Mouse (Mus musculus) heart, embryonic 15.5 days (tissue): ENCODE measurements around the gene Epha1. TPM values are rescaled to one million over a fixed set of nuclear protein-coding genes. Genes with fewer than 3 reads are reported as not detected.
A peak's percentile ranks its signal among the peaks of the same experiment; 100 is the strongest.

Source experiments
- ATAC-seq: fragments of 200-750 bp; cut with Nextera tagmentation; replicated peaks from 2 replicates; pipeline ENCODE4 v1.8.0; 2017; ENCODE audit warnings: low read depth, moderate TSS enrichment; ENCODE audit not compliant: insufficient number of reproducible peaks, insufficient read depth, low FRiP score
- H3K27ac ChIP-seq: fragments of 300-500 bp; sonication (generic); 2 replicates; pipeline ENCODE4 v1.5.1; 2015; ENCODE audit warnings: mild to moderate bottlenecking, inconsistent platforms
- H3K27me3 ChIP-seq: fragments of 300-500 bp; sonication (generic); 2 replicates; pipeline ENCODE4 v1.6.1; 2015; ENCODE audit warnings: inconsistent platforms
- H3K36me3 ChIP-seq: fragments of 300-500 bp; sonication (generic); 2 replicates; pipeline ENCODE4 v1.6.1; 2015; ENCODE audit warnings: mild to moderate bottlenecking, inconsistent platforms
- H3K4me1 ChIP-seq: fragments of 300-500 bp; sonication (generic); replicated peaks from 2 replicates; pipeline ENCODE4 v1.6.1; 2015; ENCODE audit warnings: inconsistent platforms
- H3K4me2 ChIP-seq: fragments of 300-500 bp; sonication (generic); 2 replicates; pipeline ENCODE4 v1.6.1; 2015; ENCODE audit warnings: inconsistent platforms, mild to moderate bottlenecking, moderate library complexity
- H3K4me3 ChIP-seq: fragments of 300-500 bp; sonication (generic); 2 replicates; pipeline ENCODE4 v1.5.1; 2015; ENCODE audit warnings: mild to moderate bottlenecking, inconsistent platforms
- H3K9ac ChIP-seq: fragments of 300-500 bp; sonication (generic); 2 replicates; pipeline ENCODE4 v1.6.1; 2015; ENCODE audit warnings: mild to moderate bottlenecking, inconsistent platforms
- H3K9me3 ChIP-seq: fragments of 300-500 bp; sonication (generic); replicated peaks from 2 replicates; pipeline ENCODE4 v1.6.1; 2016; ENCODE audit warnings: inconsistent platforms
- WGBS: fragments of 180-500 bp; shearing (Covaris S2); methylation state at CpG from one replicate; pipeline ENCODE4 v1.1.7; 2015; ENCODE audit warnings: mixed read lengths; 5-methylcytosine and 5-hydroxymethylcytosine counted together
- polyA plus RNA-seq: library from polyadenylated mRNA; unstranded; fragments of >200 nt; fragmentation: Nextera tagmentation; extraction: Ambion mirVana; gene quantifications from 2 replicates; pipeline ENCODE4 v1.2.1, GENCODE M21; 2015

Epha1 gene
- 2.2 and 4.3 TPM in 2 replicates for polyA plus RNA-seq

GRCm38 (mm10) chr6:42372816-42373547 is at the start of gene Epha1:
TSS of gene Epha1 (minus strand) at chr6:42373268.
- Histone ChIP-seq H3K36me3 (no peaks in the 10 kb centered on the region), H3K4me3 (peak within 1 kb of the TSS; percentile 57), H3K4me1 (peaks cover 67% of the 10 kb centered on the region), H3K9me3 (no peaks in the 10 kb centered on the region), H3K27ac (peak within 1 kb of the TSS; percentile 62), H3K27me3 (no peaks in the 10 kb centered on the region), H3K9ac (peak within 1 kb of the TSS; percentile 48), H3K4me2 (peak within 1 kb of the TSS; percentile 91)
- peak; percentile 29; the same call in 1 of the 2 replicates for ATAC-seq
- WGBS: 1% methylated on average over 31 of the region's 36 CpGs

DNA sequence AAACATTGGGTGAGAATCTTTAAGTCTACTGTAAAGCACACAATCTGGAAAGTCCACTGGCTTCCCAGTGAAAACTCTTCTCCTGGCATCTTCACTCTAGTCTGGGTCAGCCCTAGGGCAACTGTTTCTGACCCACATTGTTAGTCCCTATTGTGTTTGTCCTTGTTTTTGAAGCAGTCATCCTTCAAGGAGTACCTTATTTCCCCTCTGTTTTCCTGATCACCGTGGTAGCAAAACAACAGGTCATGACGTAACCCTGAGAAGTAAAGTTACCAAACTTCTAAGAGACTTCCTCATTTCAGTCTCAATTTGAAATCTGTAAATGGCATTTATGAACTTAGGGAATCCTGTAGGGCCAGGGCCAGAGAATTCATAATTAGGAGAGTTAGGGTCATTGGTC is 48.4 kb upstream of the Epha1 start:
- Histone ChIP-seq H3K9ac (no peak overlapping the region), H3K4me2 (no peak overlapping the region), H3K36me3 (no peaks in the 10 kb centered on the region), H3K4me1 (no peaks in the 10 kb centered on the region), H3K27ac (no peak overlapping the region), H3K9me3 (no peaks in the 10 kb centered on the region), H3K27me3 (no peaks in the 10 kb centered on the region), H3K4me3 (no peak overlapping the region)
- 72% methylated on average over 2 of the region's 2 CpGs for WGBS
- ATAC-seq: no peak

DNA sequence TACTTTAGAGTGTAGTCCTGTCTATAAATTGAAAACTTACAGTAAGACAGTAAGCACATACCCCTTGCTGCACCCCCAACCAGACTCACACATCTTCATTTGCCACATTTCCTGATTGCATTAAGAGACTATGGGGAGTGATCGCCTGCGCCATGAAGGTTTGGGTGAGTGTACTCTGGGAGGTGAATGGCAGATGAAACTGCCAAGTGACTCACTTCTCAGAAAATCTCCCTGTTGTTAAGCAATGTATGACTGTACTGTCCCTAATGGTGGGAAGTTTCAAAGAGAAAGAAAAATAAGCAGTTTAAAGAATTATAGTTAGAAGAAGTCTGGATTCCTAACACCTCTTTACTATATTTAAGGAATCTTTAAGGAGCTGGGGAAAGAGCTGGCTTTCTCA is 46.4 kb upstream of the Epha1 start:
- no peak overlapping the region for H3K27ac ChIP-seq
- no peaks in the 10 kb centered on the region for H3K27me3 ChIP-seq
- no peak overlapping the region for H3K9ac ChIP-seq
- no peak for ATAC-seq
- H3K4me2 ChIP-seq: no peak overlapping the region
- no peaks in the 10 kb centered on the region for H3K9me3 ChIP-seq
- no peaks in the 10 kb centered on the region for H3K4me1 ChIP-seq
- no peak overlapping the region for H3K4me3 ChIP-seq
- H3K36me3 ChIP-seq: no peaks in the 10 kb centered on the region
- 83% methylated on average over 2 of the region's 2 CpGs for WGBS

DNA sequence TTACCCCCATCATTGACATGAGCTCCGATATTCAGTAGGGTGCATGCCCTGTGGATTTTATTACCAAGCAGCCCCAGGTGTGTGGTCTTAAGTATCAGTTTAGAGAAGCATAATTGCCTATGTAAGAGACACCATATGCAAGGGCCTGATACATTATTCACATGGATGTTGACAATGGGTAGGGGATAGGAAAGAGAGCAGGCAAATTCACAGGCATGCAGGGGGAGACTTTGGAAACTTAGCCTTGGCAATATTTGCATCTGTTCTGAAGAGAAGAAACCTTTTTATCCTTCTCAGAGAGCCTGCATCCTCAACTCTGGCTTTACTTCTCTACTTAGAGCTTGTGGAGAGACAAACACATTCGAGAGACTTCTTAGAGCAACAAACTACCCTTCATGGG is 32.1 kb upstream of the Epha1 start, which contains the start of gene Tas2r135:
TSS of gene Tas2r135 (plus strand) at position 301 of the 400 bp plus-strand sequence.
- H3K4me1 ChIP-seq: no peaks in the 10 kb centered on the region
- no peaks in the 10 kb centered on the region for H3K27me3 ChIP-seq
- WGBS: 72% methylated on average over 2 of the region's 2 CpGs
- H3K9ac ChIP-seq: no peak within 1 kb of the TSS
- ATAC-seq: no peak
- H3K9me3 ChIP-seq: no peaks in the 10 kb centered on the region
- H3K27ac ChIP-seq: no peak within 1 kb of the TSS
- H3K4me2 ChIP-seq: no peak within 1 kb of the TSS
- no peak within 1 kb of the TSS for H3K4me3 ChIP-seq
- no peaks in the 10 kb centered on the region for H3K36me3 ChIP-seq

GRCm38 (mm10) chr6:42399938-42400337 is 26.9 kb upstream of the Epha1 start, which contains the start of gene Tas2r143:
TSS of gene Tas2r143 (plus strand) at chr6:42400238.
- H3K9me3 ChIP-seq: no peaks in the 10 kb centered on the region
- H3K27me3 ChIP-seq: no peaks in the 10 kb centered on the region
- no peak within 1 kb of the TSS for H3K9ac ChIP-seq
- ATAC-seq: no peak
- no peaks in the 10 kb centered on the region for H3K36me3 ChIP-seq
- no peak within 1 kb of the TSS for H3K4me3 ChIP-seq
- no peak within 1 kb of the TSS for H3K4me2 ChIP-seq
- no peak within 1 kb of the TSS for H3K27ac ChIP-seq
- H3K4me1 ChIP-seq: peaks cover 14% of the 10 kb centered on the region
- 79% methylated on average over 1 of the region's 1 CpGs for WGBS

GRCm38 (mm10) chr6:42398998-42399397 is 25.9 kb upstream of the Epha1 start:
- 88% methylated on average over 1 of the region's 1 CpGs for WGBS
- no peak overlapping the region for H3K27ac ChIP-seq
- peaks cover 14% of the 10 kb centered on the region for H3K4me1 ChIP-seq
- H3K4me2 ChIP-seq: no peak overlapping the region
- H3K36me3 ChIP-seq: no peaks in the 10 kb centered on the region
- no peak overlapping the region for H3K9ac ChIP-seq
- no peaks in the 10 kb centered on the region for H3K27me3 ChIP-seq
- H3K9me3 ChIP-seq: no peaks in the 10 kb centered on the region
- no peak overlapping the region for H3K4me3 ChIP-seq
- no peak for ATAC-seq

GRCm38 (mm10) chr6:42398285-42398684 is 25.2 kb upstream of the Epha1 start:
- Histone ChIP-seq H3K9me3 (no peaks in the 10 kb centered on the region), H3K4me2 (no peak overlapping the region), H3K9ac (no peak overlapping the region), H3K27ac (no peak overlapping the region), H3K4me3 (no peak overlapping the region), H3K27me3 (no peaks in the 10 kb centered on the region), H3K36me3 (no peaks in the 10 kb centered on the region), H3K4me1 (peaks cover 14% of the 10 kb centered on the region)
- 82% methylated on average over 3 of the region's 3 CpGs for WGBS
- no peak for ATAC-seq

GRCm38 (mm10) chr6:42397041-42397657 is 24.1 kb upstream of the Epha1 start:
- no peaks in the 10 kb centered on the region for H3K9me3 ChIP-seq
- peak overlapping the region; percentile 20; the same call in 1 of the 2 replicates for H3K27ac ChIP-seq
- H3K4me2 ChIP-seq: no peak overlapping the region
- H3K27me3 ChIP-seq: no peaks in the 10 kb centered on the region
- no peak overlapping the region for H3K9ac ChIP-seq
- H3K4me3 ChIP-seq: no peak overlapping the region
- H3K36me3 ChIP-seq: no peaks in the 10 kb centered on the region
- H3K4me1 ChIP-seq: peaks cover 15% of the 10 kb centered on the region
- ATAC-seq: no peak
- WGBS: 57% methylated on average over 3 of the region's 3 CpGs

DNA sequence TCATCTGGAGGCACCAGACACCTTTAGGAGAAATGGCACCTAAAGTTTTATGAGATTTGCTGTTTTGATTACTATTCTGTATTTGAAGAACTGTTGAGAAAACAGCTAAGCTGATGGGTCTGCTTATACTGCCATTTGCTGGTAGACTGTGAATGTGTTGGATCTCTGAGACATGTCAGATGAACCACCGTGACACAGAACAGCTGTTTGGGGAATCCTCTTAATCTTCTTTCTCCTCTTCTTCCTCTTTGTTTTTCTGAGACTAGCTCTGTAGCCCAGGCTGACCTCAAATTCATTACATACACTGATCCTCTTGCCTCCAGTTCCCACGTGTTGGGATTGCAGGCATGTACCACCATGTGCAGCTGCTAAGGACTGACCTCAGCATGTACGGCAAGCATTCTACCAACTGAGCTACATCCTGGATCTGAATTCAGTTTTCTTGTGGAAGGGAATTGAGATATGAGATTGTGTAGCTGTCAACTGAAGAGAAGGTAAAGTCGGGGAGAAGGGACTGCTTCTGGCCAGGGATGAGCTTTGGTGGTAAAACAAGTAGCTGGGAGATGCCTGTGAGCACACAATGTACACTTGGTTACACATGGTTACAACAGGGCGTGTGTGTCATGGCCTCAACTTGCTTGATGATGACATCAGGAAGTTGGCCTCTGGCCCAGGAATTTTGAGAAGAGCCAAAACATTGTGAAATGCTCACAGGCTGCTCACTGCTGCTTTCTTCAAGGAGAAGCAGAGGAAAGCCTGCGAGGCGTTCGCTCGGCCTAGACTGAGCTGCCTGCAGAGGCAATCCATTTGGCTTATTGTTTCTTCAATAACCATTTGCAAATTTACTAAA is 23.1 kb upstream of the Epha1 start:
- ATAC-seq: peak; percentile 72
- peak overlapping the region; percentile 59; the same call in 1 of the 2 replicates for H3K27ac ChIP-seq
- no peak overlapping the region for H3K4me2 ChIP-seq
- no peaks in the 10 kb centered on the region for H3K27me3 ChIP-seq
- H3K4me3 ChIP-seq: no peak overlapping the region
- WGBS: 39% methylated on average over 9 of the region's 9 CpGs
- H3K9ac ChIP-seq: no peak overlapping the region
- no peaks in the 10 kb centered on the region for H3K9me3 ChIP-seq
- peaks cover 21% of the 10 kb centered on the region for H3K4me1 ChIP-seq
- H3K36me3 ChIP-seq: no peaks in the 10 kb centered on the region

- H3K9me3 ChIP-seq: no peaks in the 10 kb centered on the region
- no peaks in the 10 kb centered on the region for H3K27me3 ChIP-seq
- H3K4me1 ChIP-seq: peaks cover 16% of the 10 kb centered on the region
- H3K4me3 ChIP-seq: no peak overlapping the region
- 32% methylated on average over 2 of the region's 2 CpGs for WGBS
- H3K27ac ChIP-seq: peak overlapping the region; percentile 34; the same call in 1 of the 2 replicates
- H3K4me2 ChIP-seq: no peak overlapping the region
- H3K36me3 ChIP-seq: no peaks in the 10 kb centered on the region
- 0 out of 2 replicates have a peak, but pooled peaks have one; percentile 31 for ATAC-seq
- no peak overlapping the region for H3K9ac ChIP-seq
Observed at GRCm38 (mm10) chr6:42391796-42392330, 18.8 kb upstream of the Epha1 start.

DNA sequence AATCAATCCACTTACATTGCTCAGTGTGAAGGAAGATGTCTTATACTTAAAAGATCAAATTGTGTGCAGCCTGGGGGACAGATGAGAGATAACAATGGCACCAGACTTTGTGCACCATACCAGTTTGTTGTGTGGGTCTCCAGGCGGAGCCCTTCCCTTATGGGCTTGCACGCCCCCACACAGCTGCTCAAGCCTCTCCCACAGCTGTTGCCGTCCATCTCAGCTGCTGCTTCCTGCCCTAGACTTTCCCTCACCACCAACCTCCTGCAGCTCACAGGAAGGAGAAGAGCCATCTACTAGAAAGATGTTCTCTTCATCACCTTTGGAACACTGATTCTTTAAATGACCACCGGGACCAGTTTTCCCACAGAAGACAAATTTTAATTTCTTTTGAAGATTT is 12.6 kb upstream of the Epha1 start:
- Histone ChIP-seq H3K4me2 (no peak overlapping the region), H3K27me3 (no peaks in the 10 kb centered on the region), H3K4me3 (no peak overlapping the region), H3K9ac (no peak overlapping the region), H3K36me3 (no peaks in the 10 kb centered on the region), H3K9me3 (no peaks in the 10 kb centered on the region), H3K27ac (no peak overlapping the region), H3K4me1 (peaks cover 21% of the 10 kb centered on the region)
- WGBS: 65% methylated on average over 4 of the region's 4 CpGs
- no peak for ATAC-seq
